Mouse (Mus musculus) midbrain, embryonic 16.5 days (tissue): ENCODE measurements around the gene Zfp629. TPM values are rescaled to one million over a fixed set of nuclear protein-coding genes. Genes with fewer than 3 reads are reported as not detected.
"Not testable (repeated sequence)": the region's sequence is repeated elsewhere in the genome, so short reads cannot be mapped to it uniquely, and the experiment has no call there.

Experiments
- ATAC-seq: fragments of 200-750 bp; cut with Nextera tagmentation; 2 replicates; pipeline ENCODE4 v1.8.0; 2017; ENCODE audit warnings: moderate TSS enrichment
- H3K27ac ChIP-seq: fragments of 300-500 bp; sonication (generic); 2 replicates; pipeline ENCODE4 v1.5.1; 2014; ENCODE audit warnings: mild to moderate bottlenecking, low read length, mixed read lengths
- H3K27me3 ChIP-seq: fragments of 300-500 bp; sonication (generic); 2 replicates; pipeline ENCODE4 v1.6.1; 2014; ENCODE audit warnings: low read depth, low read length, mixed read lengths; ENCODE audit not compliant: control insufficient read depth, insufficient read depth
- H3K36me3 ChIP-seq: fragments of 300-500 bp; sonication (generic); 2 replicates; pipeline ENCODE4 v1.6.1; 2014; ENCODE audit warnings: mild to moderate bottlenecking, low read length, moderate library complexity, mixed read lengths; ENCODE audit not compliant: control insufficient read depth, insufficient read depth
- H3K4me1 ChIP-seq: fragments of 300-500 bp; sonication (generic); 2 replicates; pipeline ENCODE4 v1.6.1; 2014; ENCODE audit warnings: mild to moderate bottlenecking, low read length, mixed read lengths; ENCODE audit not compliant: control insufficient read depth, insufficient read depth
- H3K4me2 ChIP-seq: fragments of 300-500 bp; sonication (generic); 2 replicates; pipeline ENCODE4 v1.6.1; 2014; ENCODE audit warnings: mild to moderate bottlenecking, low read length, mixed read lengths
- H3K4me3 ChIP-seq: fragments of 300-500 bp; sonication (generic); 2 replicates; pipeline ENCODE4 v1.5.1; 2014; ENCODE audit warnings: low read depth, mild to moderate bottlenecking, low read length, moderate library complexity, mixed read lengths
- H3K9ac ChIP-seq: fragments of 300-500 bp; sonication (generic); 2 replicates; pipeline ENCODE4 v1.6.1; 2014; ENCODE audit warnings: low read depth, low read length, mixed read lengths
- H3K9me3 ChIP-seq: fragments of 300-500 bp; sonication (generic); replicated peaks from 2 replicates; pipeline ENCODE4 v1.6.1; 2014; ENCODE audit warnings: mild to moderate bottlenecking, low read length, mixed read lengths; ENCODE audit not compliant: control insufficient read depth, poor library complexity, severe bottlenecking
- WGBS: fragments of 180-500 bp; shearing (Covaris S2); extraction: QIAGEN DNeasy Blood & Tissue Kit; methylation state at CpG from one replicate; pipeline ENCODE4 v1.1.7; 2014; 5-methylcytosine and 5-hydroxymethylcytosine counted together
- polyA plus RNA-seq: library from polyadenylated mRNA; unstranded; fragments of >200 nt; fragmentation: Nextera tagmentation; extraction: Ambion mirVana; gene quantifications from 2 replicates; pipeline ENCODE4 v1.2.1, GENCODE M21; 2015

Zfp629 gene
- polyA plus RNA-seq, 1 experiment from 2014 or later: 18.3 TPM

DNA sequence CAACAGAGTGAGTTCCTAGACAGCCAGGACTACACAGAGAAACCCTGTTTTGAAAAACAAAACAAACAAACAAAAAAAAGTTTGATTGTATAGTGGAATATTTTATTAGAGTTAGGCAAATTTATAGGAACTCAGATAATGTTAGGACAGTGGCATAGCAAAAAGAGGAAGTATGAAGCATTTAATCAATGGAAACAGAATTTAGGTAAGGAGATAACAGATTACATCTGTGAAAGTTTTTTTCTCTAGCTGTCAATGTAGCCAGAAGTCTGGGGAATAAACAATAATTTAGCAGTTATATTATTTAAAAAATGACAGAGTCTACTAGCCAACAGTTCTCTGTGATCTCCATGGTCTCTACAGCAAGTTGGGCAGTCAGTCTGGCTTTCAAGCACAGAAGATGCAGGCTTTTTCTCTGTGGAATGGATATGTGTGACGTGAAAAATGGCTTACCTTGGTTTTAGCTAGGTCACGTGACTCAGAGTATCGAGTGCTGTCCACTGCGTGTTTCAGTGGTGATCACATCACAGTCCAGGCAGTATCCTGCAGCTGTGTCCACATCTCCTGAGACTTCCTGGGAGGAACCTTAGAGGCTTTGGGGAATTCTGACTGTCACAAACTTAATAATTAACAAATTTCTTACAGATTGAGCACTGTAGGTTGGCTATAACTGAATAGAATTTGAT lies 33.1 kb upstream of the Zfp629 start:
- Histone ChIP-seq H3K4me3 (no peak overlapping the region), H3K9ac (no peak overlapping the region), H3K4me2 (no peak overlapping the region), H3K36me3 (no peaks in the 10 kb centered on the region), H3K27me3 (no peaks in the 10 kb centered on the region), H3K27ac (no peak overlapping the region), H3K9me3 (no peaks in the 10 kb centered on the region), H3K4me1 (peaks cover 2% of the 10 kb centered on the region; the same call in 1 of the 2 replicates)
- WGBS: 82% methylated on average over 4 of the region's 4 CpGs
- no peak for ATAC-seq

DNA sequence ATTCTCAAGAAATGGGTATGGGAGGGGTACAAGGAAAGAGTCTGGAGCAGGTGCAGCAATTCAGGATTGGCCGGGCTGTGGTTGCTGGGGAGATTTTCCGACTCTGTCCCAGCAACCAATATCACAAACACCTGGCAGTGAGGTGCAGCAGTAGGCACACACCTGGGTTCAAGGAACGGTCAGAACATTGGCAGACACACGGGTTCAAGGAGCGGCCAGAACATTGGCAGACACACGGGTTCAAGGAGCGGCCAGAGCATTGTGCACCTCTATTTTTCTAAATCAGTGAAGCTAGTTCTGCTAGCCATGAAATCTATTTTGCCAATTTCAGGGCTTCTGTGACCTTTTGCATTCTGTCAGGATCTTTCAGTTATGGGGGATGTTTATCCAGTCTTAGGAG lies 32.0 kb upstream of the Zfp629 start:
- H3K27ac ChIP-seq, H3K4me1 ChIP-seq, H3K4me3 ChIP-seq, ATAC-seq, H3K27me3 ChIP-seq, H3K4me2 ChIP-seq, H3K9ac ChIP-seq, H3K36me3 ChIP-seq, H3K9me3 ChIP-seq: not testable (repeated sequence)
- WGBS: 90% methylated on average over 7 of the region's 7 CpGs

DNA sequence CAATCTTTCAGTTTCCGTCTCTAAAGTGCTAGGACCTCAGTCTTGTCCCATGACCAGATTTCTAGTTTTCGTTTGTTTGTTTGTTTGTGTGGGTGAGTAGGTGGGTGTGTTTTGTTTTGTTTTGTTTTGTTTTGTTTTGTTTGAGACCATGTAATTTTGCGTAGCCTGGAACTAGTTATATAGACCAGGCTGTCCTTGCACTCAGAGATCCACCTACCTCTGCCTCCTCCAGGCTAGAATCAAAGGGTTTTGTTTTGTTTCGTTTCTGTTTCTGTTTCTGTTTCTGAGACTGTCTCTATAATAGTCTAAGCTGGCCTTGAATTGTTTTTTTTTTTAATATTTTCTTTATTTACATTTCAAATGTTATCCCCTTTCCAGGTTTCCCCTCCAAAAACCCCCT lies 30.8 kb upstream of the Zfp629 start:
- H3K9ac ChIP-seq: no peak overlapping the region

DNA sequence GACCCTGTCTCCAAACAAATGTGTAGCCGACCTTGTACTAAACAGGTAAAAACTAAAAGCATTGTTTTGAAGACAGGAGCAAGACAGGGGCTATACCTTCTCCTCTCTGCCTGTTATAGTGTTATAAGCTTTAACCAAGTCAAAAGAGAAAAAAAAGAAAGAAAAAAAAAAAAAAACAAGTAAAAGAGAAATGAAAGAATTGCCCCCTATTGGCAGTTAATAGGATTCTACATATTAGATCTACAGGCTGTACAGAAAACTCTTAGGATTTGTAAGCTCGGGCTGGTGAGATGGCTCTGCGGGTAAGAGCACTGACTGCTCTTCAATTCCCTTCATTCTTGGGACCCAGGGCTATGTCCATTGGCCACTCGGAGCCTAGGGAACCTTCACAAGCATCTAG lies 26.7 kb upstream of the Zfp629 start:
- 66% methylated on average over 4 of the region's 4 CpGs for WGBS
- Histone ChIP-seq H3K27me3 (no peaks in the 10 kb centered on the region), H3K9ac (no peak overlapping the region), H3K4me2 (no peak overlapping the region), H3K36me3 (no peaks in the 10 kb centered on the region), H3K27ac (no peak overlapping the region), H3K4me3 (no peak overlapping the region), H3K4me1 (peaks cover 4% of the 10 kb centered on the region; the same call in 1 of the 2 replicates), H3K9me3 (no peaks in the 10 kb centered on the region)
- ATAC-seq: no peak

More for the DNA sequence above, 30.8 kb upstream of the Zfp629 start:
- no peak for ATAC-seq
- H3K4me2 ChIP-seq: no peak overlapping the region
- no peaks in the 10 kb centered on the region for H3K4me1 ChIP-seq
- H3K4me3 ChIP-seq: no peak overlapping the region
- H3K9me3 ChIP-seq: no peaks in the 10 kb centered on the region
- 94% methylated on average over 4 of the region's 4 CpGs for WGBS
- no peak overlapping the region for H3K27ac ChIP-seq
- no peaks in the 10 kb centered on the region for H3K36me3 ChIP-seq
- no peaks in the 10 kb centered on the region for H3K27me3 ChIP-seq

DNA sequence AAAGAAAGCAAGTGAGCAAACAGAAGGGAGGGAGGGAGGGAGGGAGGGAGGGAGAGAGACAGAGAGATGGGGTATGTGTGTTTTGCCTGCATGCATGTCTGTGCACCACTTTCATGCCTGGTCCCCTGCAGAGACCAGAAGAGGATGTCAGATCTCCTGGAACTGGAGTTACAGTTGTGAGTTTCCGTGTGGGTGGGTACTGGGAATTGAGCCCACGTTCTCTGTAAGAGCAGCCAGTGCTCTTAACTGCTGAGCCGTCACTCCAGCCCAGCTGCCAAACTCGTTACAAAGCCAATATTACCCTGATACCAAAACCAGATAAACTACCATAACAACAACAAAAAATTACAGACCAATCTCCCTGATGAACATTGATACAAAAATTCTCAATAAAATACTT lies 25.7 kb upstream of the Zfp629 start:
- 58% methylated on average over 4 of the region's 4 CpGs for WGBS
- no peak for ATAC-seq
- H3K4me3 ChIP-seq: no peak overlapping the region
- no peaks in the 10 kb centered on the region for H3K9me3 ChIP-seq
- H3K4me2 ChIP-seq: no peak overlapping the region
- H3K9ac ChIP-seq: no peak overlapping the region
- H3K4me1 ChIP-seq: peaks cover 6% of the 10 kb centered on the region
- H3K27me3 ChIP-seq: no peaks in the 10 kb centered on the region
- no peak overlapping the region for H3K27ac ChIP-seq
- no peaks in the 10 kb centered on the region for H3K36me3 ChIP-seq

DNA sequence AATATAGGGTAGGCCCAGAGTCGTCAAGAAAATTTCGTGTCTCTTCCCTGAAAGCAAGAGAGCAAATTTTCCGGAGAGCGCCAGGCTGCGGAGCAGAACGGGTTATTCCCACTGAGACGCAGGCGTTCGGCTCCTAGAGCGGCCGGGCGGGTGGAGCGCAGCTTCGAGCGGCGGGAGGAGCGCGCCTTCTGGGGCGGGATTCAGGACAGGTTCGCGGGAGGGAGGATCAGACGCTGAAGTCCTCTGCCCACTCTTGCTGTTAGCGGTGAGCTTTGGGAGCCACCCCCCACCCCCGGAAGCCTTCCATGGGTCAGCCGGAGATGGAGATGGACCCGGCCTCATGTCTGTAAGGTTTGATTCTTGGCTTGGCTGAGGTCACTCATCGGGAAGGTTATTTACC lies 21.4 kb upstream of the Zfp629 start:
- Histone ChIP-seq H3K4me2 (peak overlapping the region; percentile 79), H3K9ac (peak overlapping the region; percentile 82), H3K27me3 (no peaks in the 10 kb centered on the region), H3K4me3 (peak overlapping the region; percentile 64), H3K4me1 (peaks cover 6% of the 10 kb centered on the region), H3K9me3 (no peaks in the 10 kb centered on the region), H3K27ac (peak overlapping the region; percentile 47), H3K36me3 (no peaks in the 10 kb centered on the region)
- peak; percentile 78; the same call in 1 of the 2 replicates for ATAC-seq
- WGBS: 0% methylated on average over 27 of the region's 27 CpGs

DNA sequence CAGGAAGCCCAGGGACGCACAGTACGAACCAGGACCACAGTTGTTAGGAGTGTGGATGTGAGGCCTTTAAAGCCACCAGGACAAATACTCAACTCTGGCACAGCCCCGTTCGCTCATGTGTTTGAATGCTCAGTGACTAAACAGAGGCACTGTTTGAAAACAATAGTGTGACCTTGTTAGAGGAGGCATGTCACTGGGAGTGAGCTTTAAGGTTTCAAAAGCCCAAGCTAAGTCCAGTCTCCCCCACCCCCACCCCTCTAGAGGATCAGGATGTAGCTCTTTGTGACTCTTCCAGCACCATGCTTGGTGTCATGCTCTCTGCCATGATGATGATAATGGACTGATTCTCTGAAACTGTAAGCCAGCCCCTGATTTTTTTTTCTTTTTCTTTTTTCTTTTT lies 15.8 kb upstream of the Zfp629 start:
- Histone ChIP-seq H3K9me3 (no peaks in the 10 kb centered on the region), H3K4me1 (no peaks in the 10 kb centered on the region), H3K36me3 (no peaks in the 10 kb centered on the region), H3K9ac (no peak overlapping the region), H3K4me2 (no peak overlapping the region), H3K27ac (no peak overlapping the region), H3K4me3 (no peak overlapping the region), H3K27me3 (no peaks in the 10 kb centered on the region)
- ATAC-seq: no peak
- 58% methylated on average over 4 of the region's 4 CpGs for WGBS

DNA sequence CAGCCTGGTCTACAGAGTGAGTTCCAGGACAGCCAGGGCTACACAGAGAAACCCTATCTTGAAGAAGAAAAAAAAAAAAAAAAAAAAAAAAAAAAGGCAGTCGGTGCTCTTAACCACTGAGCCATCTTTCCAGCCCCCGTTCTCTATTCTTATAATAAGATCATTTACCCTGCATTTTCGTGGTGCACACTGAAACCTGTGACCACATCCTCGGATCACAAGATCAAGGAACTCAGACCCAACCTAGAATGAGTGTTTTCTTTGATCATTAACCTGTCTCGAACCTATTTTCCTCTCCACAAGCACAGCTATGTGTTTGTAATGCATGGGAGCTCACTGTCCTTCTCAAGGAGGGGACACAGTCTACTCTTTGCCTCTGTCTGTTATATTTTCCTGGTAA lies 13.0 kb upstream of the Zfp629 start:
- ATAC-seq: no peak
- Histone ChIP-seq H3K27ac (no peak overlapping the region), H3K4me3 (no peak overlapping the region), H3K9ac (no peak overlapping the region), H3K4me2 (no peak overlapping the region), H3K4me1 (no peaks in the 10 kb centered on the region), H3K36me3 (no peaks in the 10 kb centered on the region), H3K27me3 (no peaks in the 10 kb centered on the region), H3K9me3 (no peaks in the 10 kb centered on the region)
- WGBS: 85% methylated on average over 5 of the region's 5 CpGs

DNA sequence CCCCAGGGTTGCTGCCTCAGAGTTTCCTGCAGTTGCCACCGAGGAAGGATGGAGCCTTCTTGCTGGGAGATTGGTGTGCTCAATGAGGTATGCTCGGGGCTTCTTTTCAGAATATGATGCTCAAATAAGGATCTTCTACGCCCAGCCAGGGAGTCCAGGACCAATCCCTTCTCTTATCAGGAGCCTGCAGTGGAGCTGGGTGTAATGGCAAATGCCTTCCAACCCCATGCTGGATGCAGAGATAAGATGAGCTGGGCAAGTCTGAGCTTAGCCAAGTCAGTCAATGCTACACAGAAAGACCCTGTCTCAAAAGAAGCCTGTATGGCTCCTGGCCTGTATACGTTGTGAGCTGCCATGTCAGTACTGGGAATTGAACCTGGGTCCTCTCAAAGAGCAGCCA lies 10.9 kb upstream of the Zfp629 start:
- H3K27ac ChIP-seq: no peak overlapping the region
- no peaks in the 10 kb centered on the region for H3K36me3 ChIP-seq
- H3K27me3 ChIP-seq: no peaks in the 10 kb centered on the region
- ATAC-seq: no peak
- H3K4me2 ChIP-seq: no peak overlapping the region
- 89% methylated on average over 4 of the region's 4 CpGs for WGBS
- H3K4me1 ChIP-seq: no peaks in the 10 kb centered on the region
- H3K9ac ChIP-seq: no peak overlapping the region
- no peaks in the 10 kb centered on the region for H3K9me3 ChIP-seq
- H3K4me3 ChIP-seq: no peak overlapping the region
